Comparison of ENCODE assay signal across 8 mouse cellular contexts in genomic region chr15:31447121-31447520, GRCm38 (mm10). TPM values are rescaled to one million over a fixed set of nuclear protein-coding genes. Genes with fewer than 3 reads are reported as not detected.
DNase-seq lines count a peak whose midpoint lies in the region; ATAC-seq and TF ChIP-seq lines count a peak whose summit lies in the region.

No protein-coding gene starts in this region.

- no peak overlapping the region for H3K9ac ChIP-seq in forebrain, postnatal 0 days
- H3K9ac ChIP-seq in lung, embryonic 15.5 days, result no peak overlapping the region

- WGBS in spleen, adult 2 months, result 53% methylated on average over 7 of the region's 7 CpGs
- 49% methylated on average over 7 of the region's 7 CpGs for WGBS in forebrain, postnatal 0 days
- 36% methylated on average over 7 of the region's 7 CpGs for WGBS in lung, embryonic 15.5 days

- ATAC-seq in forebrain, postnatal 0 days, result peak; percentile 82
- no peak; the same call in 1 of the 2 replicates for ATAC-seq in lung, embryonic 15.5 days (ENCODE audit: borderline replicate concordance, extremely low read depth, low FRiP score, low TSS enrichment)
- ATAC-seq in monocyte, adult 5-6 weeks (replicated peaks; ENCODE audit: insufficient number of reproducible peaks, low FRiP score, low TSS enrichment, poor library complexity, severe bottlenecking), result no peak

- no peaks in the 10 kb centered on the region for H3K27me3 ChIP-seq in spleen, adult 2 months (ENCODE audit: control insufficient read depth, insufficient read depth, low read length)
- H3K27me3 ChIP-seq in forebrain, postnatal 0 days (ENCODE audit: insufficient read depth, low read length), result no peaks in the 10 kb centered on the region
- H3K27me3 ChIP-seq in lung, embryonic 15.5 days, result no peaks in the 10 kb centered on the region

- no peak for TF ChIP-seq POLR2A in spleen, adult 2 months (IDR thresholded peaks at IDR 0.05; ENCODE audit: low read depth, low read length)

- no peaks in the 10 kb centered on the region for H3K36me3 ChIP-seq in spleen, adult 2 months (ENCODE audit: control insufficient read depth, insufficient read depth, low read length)
- H3K36me3 ChIP-seq in forebrain, postnatal 0 days (ENCODE audit: insufficient read depth), result no peaks in the 10 kb centered on the region
- H3K36me3 ChIP-seq in lung, embryonic 15.5 days, result no peaks in the 10 kb centered on the region

- peak in 1 of 2 experiments; percentile 18 for DNase-seq in spleen, adult 2 months (ENCODE audit: low read depth in 1 of 2, low spot score in 2 of 2)
- no peak for DNase-seq in spleen, postnatal 4 days (ENCODE audit: low spot score in 2 of 2)
- peak; percentile 30 for DNase-seq in c-Kit-positive CD71-negative TER-119-negative erythroid progenitor cells, embryonic 14.5 days (ENCODE audit: low read depth)
- DNase-seq in forebrain, postnatal 0 days, result peak; percentile 84
- DNase-seq in kidney, adult 8-10 months, result peak; percentile 55 to 61
- DNase-seq in right cerebral cortex, postnatal 10 days (ENCODE audit: low spot score in 2 of 2), result peak; percentile 65

- no peak overlapping the region for H3K4me3 ChIP-seq in spleen, adult 2 months (ENCODE audit: extremely low read depth, insufficient read depth, insufficient read length)
- H3K4me3 ChIP-seq in forebrain, postnatal 0 days (ENCODE audit: low read depth, low read length), result no peak overlapping the region
- H3K4me3 ChIP-seq in lung, embryonic 15.5 days, result no peak overlapping the region

- no peak overlapping the region for H3K27ac ChIP-seq in spleen, adult 2 months (ENCODE audit: insufficient read depth, low read length)
- H3K27ac ChIP-seq in forebrain, postnatal 0 days (ENCODE audit: low read depth, low read length), result no peak overlapping the region
- no peak overlapping the region for H3K27ac ChIP-seq in lung, embryonic 15.5 days

- H3K9me3 ChIP-seq in forebrain, postnatal 0 days (ENCODE audit: low read length), result no peaks in the 10 kb centered on the region
- no peaks in the 10 kb centered on the region for H3K9me3 ChIP-seq in lung, embryonic 15.5 days

- TF ChIP-seq CTCF in spleen, adult 2 months (IDR thresholded peaks at IDR 0.05; ENCODE audit: extremely low read depth, insufficient read depth, insufficient read length, insufficient replicate concordance), result peak; percentile 33; the same call in 1 of the 2 replicates
- TF ChIP-seq CTCF in forebrain, postnatal 0 days (IDR thresholded peaks at IDR 0.05; ENCODE audit: low read depth), result peak; percentile 89

- no peaks in the 10 kb centered on the region for H3K4me1 ChIP-seq in spleen, adult 2 months (ENCODE audit: control insufficient read depth, insufficient read depth, insufficient read length)
- H3K4me1 ChIP-seq in forebrain, postnatal 0 days (ENCODE audit: insufficient read depth), result no peaks in the 10 kb centered on the region
- H3K4me1 ChIP-seq in lung, embryonic 15.5 days, result 0 out of 2 replicates have a peak, but pooled peaks cover under 1% of the 10 kb centered on the region

- H3K4me2 ChIP-seq in forebrain, postnatal 0 days (ENCODE audit: low read depth), result no peak overlapping the region
- H3K4me2 ChIP-seq in lung, embryonic 15.5 days, result peak overlapping the region; percentile 16; the same call in 1 of the 2 replicates

RNA-seq across cellular contexts. Expression of gene Ropn1l, which starts 6.4 kb away (rescaled TPM):
- 0.49 and 0.50 TPM in 2 replicates for polyA plus RNA-seq in spleen, adult 2 months (2012; rRNA removed)
- total RNA-seq in forebrain, postnatal 0 days (2014; rRNA removed), result 1.2 and 2.1 TPM in 2 replicates
- 2.1 and 3.1 TPM in 2 replicates for polyA plus RNA-seq in forebrain, postnatal 0 days (2015; fragmentation: Nextera tagmentation; extraction: Ambion mirVana)
- 2.9 and 3.5 TPM in 2 replicates for polyA plus RNA-seq in lung, embryonic 15.5 days (2015; fragmentation: Nextera tagmentation; extraction: Ambion mirVana)
- total RNA-seq in monocyte, adult 5-6 weeks (2017), result 0.29 to 3.7 TPM (median 1.2 TPM) in 3 replicates

Comparison
In these comparisons a context has a peak if more than half of its experiments do, and no peak if none do; other contexts are left out.
1. DNase-seq: peak in c-Kit-positive CD71-negative TER-119-negative erythroid progenitor cells, embryonic 14.5 days (single experiment), forebrain, postnatal 0 days (single experiment), kidney, adult 8-10 months (2 of 2) and right cerebral cortex, postnatal 10 days (2 of 2); none in spleen, postnatal 4 days (0 of 2).